Mouse (Mus musculus) heart, postnatal 0 days (tissue): ENCODE data around the gene Fbxo2. TPM values are rescaled to one million over a fixed set of nuclear protein-coding genes. Genes with fewer than 3 reads are reported as not detected.
A peak's percentile ranks its signal among the peaks of the same experiment; 100 is the strongest.

Experiments
- ATAC-seq: fragments of 200-750 bp; cut with Nextera tagmentation; 2 replicates; pipeline ENCODE4 v1.8.0; 2017; ENCODE audit warnings: low read depth, moderate number of reproducible peaks, moderate library complexity; ENCODE audit not compliant: insufficient read depth
- DNase-seq: peaks from one replicate; pipeline ENCODE4 v3.0.0-alpha.2; 2016; ENCODE audit warnings: low spot score
- H3K27ac ChIP-seq: fragments of 300-500 bp; sonication (generic); 2 replicates; pipeline ENCODE4 v1.5.1; 2014; ENCODE audit warnings: low read depth, mild to moderate bottlenecking
- H3K27me3 ChIP-seq: fragments of 300-500 bp; sonication (generic); 2 replicates; pipeline ENCODE4 v1.6.1; 2014; ENCODE audit warnings: low read length, mixed read lengths; ENCODE audit not compliant: control insufficient read depth, insufficient read depth
- H3K36me3 ChIP-seq: fragments of 300-500 bp; sonication (generic); replicated peaks from 2 replicates; pipeline ENCODE4 v1.6.1; 2014; ENCODE audit warnings: low read length, mixed read lengths; ENCODE audit not compliant: control insufficient read depth, insufficient read depth
- H3K4me1 ChIP-seq: fragments of 300-500 bp; sonication (generic); 2 replicates; pipeline ENCODE4 v1.6.1; 2014; ENCODE audit warnings: antibody characterized with exemption; ENCODE audit not compliant: control insufficient read depth, insufficient read depth
- H3K4me2 ChIP-seq: fragments of 300-500 bp; sonication (generic); 2 replicates; pipeline ENCODE4 v1.6.1; 2014; ENCODE audit warnings: low read depth, mild to moderate bottlenecking, low read length, moderate library complexity
- H3K4me3 ChIP-seq: fragments of 300-500 bp; sonication (generic); 2 replicates; pipeline ENCODE4 v1.5.1; 2014; ENCODE audit warnings: low read depth, low read length
- H3K9ac ChIP-seq: fragments of 300-500 bp; sonication (generic); replicated peaks from 2 replicates; pipeline ENCODE4 v1.6.1; 2014; ENCODE audit warnings: low read depth, low read length, mixed read lengths
- H3K9me3 ChIP-seq: fragments of 300-500 bp; sonication (generic); replicated peaks from 2 replicates; pipeline ENCODE4 v1.6.1; 2016; ENCODE audit warnings: low read length; ENCODE audit not compliant: control insufficient read depth
- CTCF ChIP-seq: IDR thresholded peaks from 2 replicates; pipeline ENCODE4 v1.5.1; 2016; ENCODE audit warnings: antibody characterized with exemption, control low read depth, low read depth
- EP300 ChIP-seq: IDR thresholded peaks from 2 replicates; pipeline ENCODE4 v1.6.1; 2016; ENCODE audit warnings: antibody characterized with exemption, low read depth
- WGBS: fragments of 180-500 bp; shearing (Covaris S2); extraction: QIAGEN DNeasy Blood & Tissue Kit; methylation state at CpG from one replicate; pipeline ENCODE4 v1.1.7; 2014; 5-methylcytosine and 5-hydroxymethylcytosine counted together
- polyA plus RNA-seq: library from polyadenylated mRNA; unstranded; fragments of >200 nt; fragmentation: Nextera tagmentation; extraction: Ambion mirVana; gene quantifications from 2 replicates; pipeline ENCODE4 v1.2.1, GENCODE M21; 2015
- total RNA-seq: library from RNA; depleted of rRNA; stranded (reverse); fragments of >200 nt; gene quantifications from 2 replicates; pipeline ENCODE4 v1.2.3, GENCODE M21; 2014; ENCODE audit warnings: low replicate concordance

The Fbxo2 gene
- total and polyA plus RNA-seq, 2 experiments from 2014 or later: 0.11 TPM; not detected in 1

DNA sequence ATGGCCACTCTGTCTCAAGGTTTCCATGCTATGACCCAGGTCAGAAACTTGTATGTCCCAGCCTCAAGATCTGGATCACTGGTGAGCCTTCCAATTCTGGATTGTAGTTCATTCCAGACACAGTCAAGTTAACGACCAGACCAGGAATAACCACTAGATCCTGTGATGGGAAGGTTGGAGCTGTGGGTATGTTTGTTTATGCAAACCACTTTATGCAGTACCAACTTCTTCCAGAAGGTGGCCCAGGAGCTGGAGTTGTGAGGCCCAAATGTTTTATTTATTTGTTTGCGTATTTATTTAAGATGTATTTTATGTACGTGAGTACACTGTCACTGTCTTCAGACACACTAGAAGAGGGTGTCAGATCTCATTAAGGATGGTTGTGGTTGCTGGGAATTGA, 5.4 kb upstream of the Fbxo2 start:
- Histone ChIP-seq H3K4me1 (0 out of 2 replicates have a peak, but pooled peaks cover 5% of the 10 kb centered on the region), H3K9ac (no peak overlapping the region), H3K4me2 (no peak overlapping the region), H3K27me3 (peaks cover 5% of the 10 kb centered on the region), H3K9me3 (no peaks in the 10 kb centered on the region), H3K27ac (no peak overlapping the region), H3K36me3 (peaks cover 18% of the 10 kb centered on the region; the same call in 1 of the 2 replicates), H3K4me3 (no peak overlapping the region)
- TF ChIP-seq EP300 (no peak), CTCF (peak; percentile 49)
- 58% methylated on average over 3 of the region's 3 CpGs for WGBS
- DNase-seq (no peak), ATAC-seq (no peak)

DNA sequence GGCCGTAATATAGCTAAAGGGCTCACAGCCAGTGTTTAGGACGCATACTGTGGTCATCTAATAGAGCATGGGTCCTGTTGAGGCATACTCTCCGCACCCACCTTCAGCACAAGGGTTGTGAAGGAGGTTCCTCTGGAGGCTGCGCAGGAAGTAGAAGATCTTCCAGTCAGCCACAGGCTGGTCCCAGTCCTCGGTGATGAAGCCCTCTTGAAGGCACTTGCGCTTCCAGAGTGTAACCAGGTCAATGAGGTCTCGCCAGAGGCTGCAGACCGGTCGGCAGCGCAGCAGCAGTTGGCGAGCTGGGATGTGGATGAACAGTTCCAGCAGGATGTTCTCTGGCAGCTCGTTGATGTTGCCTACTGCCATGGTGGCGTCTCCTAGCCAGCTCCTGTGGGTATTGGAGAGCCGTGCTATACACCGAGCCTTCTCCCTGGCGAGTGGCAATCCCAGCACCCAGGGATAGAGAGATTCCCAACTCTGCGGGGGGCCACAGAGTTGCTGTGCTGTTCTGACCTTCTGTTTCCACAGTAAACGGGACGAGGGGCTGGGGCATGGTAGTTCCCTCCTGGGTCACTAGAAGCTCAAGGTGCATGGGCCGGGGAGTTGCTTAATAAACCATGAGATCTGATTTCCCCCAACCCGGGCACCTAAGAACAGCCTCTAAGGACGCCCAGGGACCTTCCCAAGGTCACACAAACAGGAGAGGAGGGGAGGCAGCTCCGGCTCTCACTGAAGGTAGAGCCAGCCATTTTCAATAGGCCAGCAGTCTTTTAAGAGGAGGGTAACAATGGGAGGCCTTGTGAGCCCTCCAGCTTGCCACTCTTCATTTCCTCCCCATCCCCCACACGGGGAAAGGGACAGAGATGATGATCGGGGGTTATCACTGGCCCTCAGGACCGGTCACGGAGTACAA, 1.7 kb upstream of the Fbxo2 start:
- H3K36me3 ChIP-seq: peaks cover 14% of the 10 kb centered on the region; the same call in 1 of the 2 replicates
- H3K9ac ChIP-seq: peak overlapping the region; percentile 66
- peak overlapping the region; percentile 69 for H3K4me3 ChIP-seq
- H3K4me1 ChIP-seq: 0 out of 2 replicates have a peak, but pooled peaks cover 5% of the 10 kb centered on the region
- DNase-seq (no peak), ATAC-seq (no peak)
- TF ChIP-seq EP300 (no peak), CTCF (no peak)
- 28% methylated on average over 27 of the region's 27 CpGs for WGBS
- H3K4me2 ChIP-seq: peak overlapping the region; percentile 95
- peaks cover 41% of the 10 kb centered on the region for H3K27me3 ChIP-seq
- peak overlapping the region; percentile 74 for H3K27ac ChIP-seq
- H3K9me3 ChIP-seq: no peaks in the 10 kb centered on the region

DNA sequence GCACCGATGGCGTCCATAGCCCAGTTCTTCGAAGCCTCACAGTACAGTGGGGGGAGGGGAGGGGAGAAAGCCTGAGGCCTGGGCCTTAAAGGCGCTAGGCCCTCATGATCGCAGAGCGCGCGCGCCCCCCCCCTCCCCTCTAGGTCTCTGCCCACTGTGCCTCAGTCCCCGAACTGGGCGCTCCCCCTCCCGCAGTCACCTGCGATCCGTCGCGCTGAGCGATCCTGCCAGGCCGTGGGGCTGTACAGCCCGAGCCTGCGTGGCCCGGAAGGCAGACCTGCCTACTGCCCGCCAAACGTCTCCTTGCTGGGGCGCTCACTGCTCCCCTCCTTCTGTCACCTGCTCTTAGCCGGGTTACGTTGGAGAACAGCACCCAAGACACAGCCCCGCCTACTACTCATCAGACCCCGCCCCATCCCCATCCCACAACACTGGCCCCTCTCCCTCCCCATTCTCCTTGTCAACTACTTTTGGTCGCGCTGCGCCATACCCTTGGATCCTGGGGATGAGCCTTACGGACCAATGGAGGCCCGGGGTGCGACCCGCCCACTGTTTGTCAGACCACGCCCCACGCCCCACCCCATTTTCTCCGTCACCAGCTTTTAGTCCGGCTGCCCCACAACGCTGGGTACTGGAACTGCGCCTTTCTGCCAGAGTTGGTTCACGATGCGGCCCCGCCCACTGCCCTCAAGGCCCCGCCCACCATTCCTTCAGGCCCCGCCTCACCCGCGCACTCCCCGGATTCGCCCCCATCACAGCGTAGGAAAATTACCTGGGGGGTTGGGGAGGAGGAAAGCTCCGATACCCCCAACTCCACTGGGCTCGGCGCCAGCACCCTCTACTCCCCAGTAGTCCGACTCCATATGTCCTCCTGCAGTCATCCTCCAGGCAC, 631 bp upstream of the Fbxo2 start:
- Histone ChIP-seq H3K4me1 (peaks cover 8% of the 10 kb centered on the region; the same call in 1 of the 2 replicates), H3K36me3 (peaks cover 7% of the 10 kb centered on the region; the same call in 1 of the 2 replicates), H3K27me3 (peaks cover 51% of the 10 kb centered on the region), H3K9me3 (no peaks in the 10 kb centered on the region), H3K27ac (peak overlapping the region; percentile 74), H3K4me2 (peak overlapping the region; percentile 95), H3K9ac (peak overlapping the region; percentile 66), H3K4me3 (peak overlapping the region; percentile 69)
- DNase-seq (peak; percentile 94), ATAC-seq (peak; percentile 87)
- under 1% methylated on average over 46 of the region's 55 CpGs for WGBS
- no peak for TF ChIP-seq CTCF
- TF ChIP-seq EP300: no peak

DNA sequence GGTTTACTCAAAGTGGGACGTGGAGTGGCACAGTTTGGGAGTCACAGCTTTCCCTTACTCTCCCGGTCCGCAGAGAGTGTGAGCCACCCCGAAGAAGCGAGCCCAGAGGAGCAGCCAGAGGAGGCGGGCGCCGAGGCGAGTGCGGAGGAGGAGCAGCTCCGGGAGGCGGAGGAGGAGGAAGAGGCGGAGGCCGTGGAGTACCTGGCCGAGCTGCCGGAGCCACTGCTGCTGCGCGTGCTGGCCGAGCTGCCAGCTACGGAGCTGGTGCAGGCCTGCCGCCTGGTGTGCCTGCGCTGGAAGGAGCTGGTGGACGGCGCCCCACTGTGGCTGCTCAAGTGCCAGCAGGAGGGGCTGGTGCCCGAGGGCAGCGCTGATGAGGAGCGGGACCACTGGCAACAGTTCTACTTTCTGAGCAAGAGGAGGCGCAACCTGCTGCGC, 3.6 kb downstream of the Fbxo2 start:
- Histone ChIP-seq H3K36me3 (no peaks in the 10 kb centered on the region), H3K4me3 (peak overlapping the region; percentile 39), H3K27me3 (peaks cover 79% of the 10 kb centered on the region), H3K27ac (no peak overlapping the region), H3K4me2 (peak overlapping the region; percentile 64), H3K9ac (no peak overlapping the region), H3K9me3 (no peaks in the 10 kb centered on the region), H3K4me1 (peaks cover 4% of the 10 kb centered on the region; the same call in 1 of the 2 replicates)
- WGBS: under 1% methylated on average over 28 of the region's 29 CpGs
- DNase-seq (peak; percentile 62), ATAC-seq (peak; percentile 37; the same call in 1 of the 2 replicates)
- TF ChIP-seq EP300 (no peak), CTCF (peak; percentile 73)

DNA sequence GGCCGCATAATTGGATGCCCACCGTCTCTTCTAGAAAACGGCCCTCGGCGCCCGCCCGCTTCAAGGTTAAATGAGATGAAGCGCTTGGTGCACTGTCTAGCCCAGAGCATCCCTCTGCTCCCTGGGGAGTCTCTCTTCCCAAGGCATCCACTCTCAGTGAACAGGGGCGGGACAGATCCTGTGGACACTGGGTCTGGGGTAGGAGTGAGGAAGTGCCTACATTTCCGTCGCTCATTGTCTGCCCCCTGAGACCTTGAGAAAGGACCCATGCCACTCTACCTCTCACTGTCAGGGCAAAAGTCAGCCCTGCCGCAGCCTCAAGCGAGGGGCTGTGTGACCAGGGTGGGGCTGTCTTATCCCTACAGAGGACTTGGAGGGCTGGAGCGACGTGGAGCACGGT, 4.0 kb downstream of the Fbxo2 start:
- Histone ChIP-seq H3K4me2 (peak overlapping the region; percentile 64; the same call in 1 of the 2 replicates), H3K27ac (no peak overlapping the region), H3K27me3 (peaks cover 81% of the 10 kb centered on the region), H3K36me3 (no peaks in the 10 kb centered on the region), H3K4me1 (peaks cover 4% of the 10 kb centered on the region; the same call in 1 of the 2 replicates), H3K9me3 (no peaks in the 10 kb centered on the region), H3K9ac (no peak overlapping the region), H3K4me3 (peak overlapping the region; percentile 39)
- 3% methylated on average over 16 of the region's 16 CpGs for WGBS
- ATAC-seq (no peak), DNase-seq (no peak)
- TF ChIP-seq CTCF: no peak
- TF ChIP-seq EP300: no peak
